Mouse (Mus musculus) kidney, postnatal 0 days (tissue): ENCODE data around the gene Wasf2. TPM values are rescaled to one million over a fixed set of nuclear protein-coding genes. Genes with fewer than 3 reads are reported as not detected.
A peak's percentile ranks its signal among the peaks of the same experiment; 100 is the strongest.

ENCODE experiments used
- ATAC-seq: fragments of 200-750 bp; cut with Nextera tagmentation; replicated peaks from 2 replicates; pipeline ENCODE4 v1.8.0; 2017; ENCODE audit warnings: low read depth, moderate number of reproducible peaks, moderate TSS enrichment, moderate library complexity; ENCODE audit not compliant: low FRiP score
- DNase-seq: peaks from one replicate; pipeline ENCODE4 v3.0.0-alpha.2; 2016; ENCODE audit warnings: low spot score
- H3K27ac ChIP-seq: fragments of 300-500 bp; sonication (generic); 2 replicates; pipeline ENCODE4 v1.5.1; 2014; ENCODE audit warnings: mild to moderate bottlenecking
- H3K27me3 ChIP-seq: fragments of 300-500 bp; sonication (generic); 2 replicates; pipeline ENCODE4 v1.6.1; 2014; ENCODE audit warnings: low read length, mixed read lengths; ENCODE audit not compliant: insufficient read depth
- H3K36me3 ChIP-seq: fragments of 300-500 bp; sonication (generic); 2 replicates; pipeline ENCODE4 v1.6.1; 2014; ENCODE audit warnings: low read length, mixed read lengths; ENCODE audit not compliant: insufficient read depth
- H3K4me1 ChIP-seq: fragments of 300-500 bp; sonication (generic); replicated peaks from 2 replicates; pipeline ENCODE4 v1.6.1; 2014; ENCODE audit warnings: antibody characterized with exemption, low read length, mixed read lengths; ENCODE audit not compliant: insufficient read depth
- H3K4me2 ChIP-seq: fragments of 300-500 bp; sonication (generic); 2 replicates; pipeline ENCODE4 v1.6.1; 2014; ENCODE audit warnings: mild to moderate bottlenecking, low read length, moderate library complexity, mixed read lengths
- H3K4me3 ChIP-seq: fragments of 300-500 bp; sonication (generic); replicated peaks from 2 replicates; pipeline ENCODE4 v1.5.1; 2014; ENCODE audit warnings: low read depth, low read length
- H3K9ac ChIP-seq: fragments of 300-500 bp; sonication (generic); 2 replicates; pipeline ENCODE4 v1.6.1; 2014; ENCODE audit warnings: low read depth, low read length
- H3K9me3 ChIP-seq: fragments of 300-500 bp; sonication (generic); replicated peaks from 2 replicates; pipeline ENCODE4 v1.6.1; 2016; ENCODE audit warnings: low read length, inconsistent platforms, mixed read lengths
- CTCF ChIP-seq: IDR thresholded peaks from 2 replicates; pipeline ENCODE4 v1.5.1; 2016; ENCODE audit warnings: antibody characterized with exemption, low read depth, mild to moderate bottlenecking, moderate library complexity
- WGBS: fragments of 180-500 bp; shearing (Covaris S2); extraction: QIAGEN DNeasy Blood & Tissue Kit; methylation state at CpG from one replicate; pipeline ENCODE4 v1.1.7; 2014; 5-methylcytosine and 5-hydroxymethylcytosine counted together
- polyA plus RNA-seq: library from polyadenylated mRNA; unstranded; fragments of >200 nt; fragmentation: Nextera tagmentation; extraction: Ambion mirVana; gene quantifications from 2 replicates; pipeline ENCODE4 v1.2.1, GENCODE M21; 2015

The Wasf2 gene
- polyA plus RNA-seq, 1 experiment from 2014 or later: 98.8 TPM

- ATAC-seq (no peak), DNase-seq (peak; percentile 78)
- no peak for TF ChIP-seq CTCF
- Histone ChIP-seq H3K4me2 (peak overlapping the region; percentile 13; the same call in 1 of the 2 replicates), H3K4me1 (peaks cover 75% of the 10 kb centered on the region), H3K4me3 (no peak overlapping the region), H3K27ac (peak overlapping the region; percentile 85), H3K9me3 (no peaks in the 10 kb centered on the region), H3K27me3 (no peaks in the 10 kb centered on the region), H3K36me3 (no peaks in the 10 kb centered on the region), H3K9ac (peak overlapping the region; percentile 5; the same call in 1 of the 2 replicates)
- WGBS: 15% methylated on average over 18 of the region's 18 CpGs
Measured at GRCm38 (mm10) chr4:133090720-133091458, 39.4 kb upstream of the Wasf2 start.

GRCm38 (mm10) chr4:133091459-133091785, 38.9 kb upstream of the Wasf2 start:
- no peak overlapping the region for H3K4me2 ChIP-seq
- TF ChIP-seq CTCF: no peak
- no peaks in the 10 kb centered on the region for H3K27me3 ChIP-seq
- peak overlapping the region; percentile 5; the same call in 1 of the 2 replicates for H3K9ac ChIP-seq
- H3K4me1 ChIP-seq: peaks cover 71% of the 10 kb centered on the region
- H3K36me3 ChIP-seq: no peaks in the 10 kb centered on the region
- 70% methylated on average over 4 of the region's 4 CpGs for WGBS
- H3K9me3 ChIP-seq: no peaks in the 10 kb centered on the region
- H3K4me3 ChIP-seq: no peak overlapping the region
- DNase-seq: no peak
- no peak for ATAC-seq
- H3K27ac ChIP-seq: peak overlapping the region; percentile 85

GRCm38 (mm10) chr4:133092453-133092901, 37.8 kb upstream of the Wasf2 start:
- H3K9me3 ChIP-seq: no peaks in the 10 kb centered on the region
- H3K4me3 ChIP-seq: no peak overlapping the region
- ATAC-seq: peak; percentile 47
- peaks cover 63% of the 10 kb centered on the region for H3K4me1 ChIP-seq
- H3K36me3 ChIP-seq: no peaks in the 10 kb centered on the region
- peak overlapping the region; percentile 85 for H3K27ac ChIP-seq
- H3K27me3 ChIP-seq: no peaks in the 10 kb centered on the region
- no peak; the same call in 1 of the 2 replicates for TF ChIP-seq CTCF
- DNase-seq: peak; percentile 89
- H3K9ac ChIP-seq: peak overlapping the region; percentile 32; the same call in 1 of the 2 replicates
- WGBS: 6% methylated on average over 18 of the region's 18 CpGs
- peak overlapping the region; percentile 36 for H3K4me2 ChIP-seq

- 74% methylated on average over 6 of the region's 6 CpGs for WGBS
- Histone ChIP-seq H3K4me2 (no peak overlapping the region), H3K27me3 (no peaks in the 10 kb centered on the region), H3K4me3 (no peak overlapping the region), H3K4me1 (peaks cover 58% of the 10 kb centered on the region), H3K9ac (0 out of 2 replicates have a peak overlapping the region, but pooled peaks have one; percentile 23), H3K9me3 (no peaks in the 10 kb centered on the region), H3K27ac (peak overlapping the region; percentile 85), H3K36me3 (no peaks in the 10 kb centered on the region)
- ATAC-seq (no peak), DNase-seq (no peak)
- no peak for TF ChIP-seq CTCF
Measured at GRCm38 (mm10) chr4:133093056-133093455, 37.2 kb upstream of the Wasf2 start.

- no peaks in the 10 kb centered on the region for H3K9me3 ChIP-seq
- 29% methylated on average over 6 of the region's 6 CpGs for WGBS
- H3K4me2 ChIP-seq: no peak overlapping the region
- peak overlapping the region; percentile 84 for H3K27ac ChIP-seq
- H3K4me3 ChIP-seq: no peak overlapping the region
- H3K9ac ChIP-seq: 0 out of 2 replicates have a peak overlapping the region, but pooled peaks have one; percentile 23
- no peaks in the 10 kb centered on the region for H3K27me3 ChIP-seq
- peaks cover 57% of the 10 kb centered on the region for H3K4me1 ChIP-seq
- ATAC-seq (no peak), DNase-seq (no peak)
- no peak for TF ChIP-seq CTCF
- H3K36me3 ChIP-seq: no peaks in the 10 kb centered on the region
Measured at GRCm38 (mm10) chr4:133093481-133094033, 36.7 kb upstream of the Wasf2 start.

- Histone ChIP-seq H3K9me3 (no peaks in the 10 kb centered on the region), H3K4me1 (peaks cover 57% of the 10 kb centered on the region), H3K36me3 (no peaks in the 10 kb centered on the region), H3K4me2 (no peak overlapping the region), H3K27ac (peak overlapping the region; percentile 94), H3K9ac (no peak overlapping the region), H3K27me3 (no peaks in the 10 kb centered on the region), H3K4me3 (no peak overlapping the region)
- ATAC-seq: no peak
- no peak for TF ChIP-seq CTCF
- no peak for DNase-seq
- WGBS: 29% methylated on average over 1 of the region's 1 CpGs
Measured at GRCm38 (mm10) chr4:133094255-133094654, 36.0 kb upstream of the Wasf2 start.
